Mouse (Mus musculus): ENCODE results near the gene Poglut1.
A peak's percentile ranks its signal among the peaks of the same experiment; 100 is the strongest.
"Not testable (repeated sequence)": the region's sequence is repeated elsewhere in the genome, so short reads cannot be mapped to it uniquely, and the experiment has no call there.

The Poglut1 gene

DNA sequence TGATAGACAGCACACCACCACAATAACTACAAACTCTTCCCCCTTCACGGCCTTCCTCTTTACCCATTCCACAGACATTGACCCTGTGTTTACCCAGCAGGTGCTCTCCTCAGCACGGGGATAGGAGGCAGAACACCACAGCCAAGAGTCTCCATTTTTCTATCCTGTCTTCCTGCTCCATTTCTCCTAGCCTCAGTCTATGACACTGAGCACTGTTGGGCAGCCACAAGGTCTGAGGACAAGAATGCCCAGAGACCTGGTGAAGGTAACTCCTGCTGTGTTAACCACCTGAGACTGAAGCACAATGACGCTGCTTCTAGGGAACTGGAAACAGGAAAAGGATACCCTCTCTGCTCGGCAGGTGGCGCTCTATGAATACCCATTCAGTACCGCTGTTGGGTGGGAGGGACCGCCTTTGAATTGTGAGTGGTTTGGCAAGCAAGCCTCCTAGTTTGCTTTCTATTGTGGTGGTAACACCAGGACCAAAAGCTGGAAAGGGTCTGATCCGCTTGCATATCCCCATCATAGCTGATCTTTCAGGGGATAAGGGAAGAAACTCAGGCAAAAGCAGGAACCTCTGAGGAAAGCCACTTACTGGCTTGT is 13.4 kb downstream of the Poglut1 start:
- DNase-seq (ENCODE audit: low spot score): no peak

DNA sequence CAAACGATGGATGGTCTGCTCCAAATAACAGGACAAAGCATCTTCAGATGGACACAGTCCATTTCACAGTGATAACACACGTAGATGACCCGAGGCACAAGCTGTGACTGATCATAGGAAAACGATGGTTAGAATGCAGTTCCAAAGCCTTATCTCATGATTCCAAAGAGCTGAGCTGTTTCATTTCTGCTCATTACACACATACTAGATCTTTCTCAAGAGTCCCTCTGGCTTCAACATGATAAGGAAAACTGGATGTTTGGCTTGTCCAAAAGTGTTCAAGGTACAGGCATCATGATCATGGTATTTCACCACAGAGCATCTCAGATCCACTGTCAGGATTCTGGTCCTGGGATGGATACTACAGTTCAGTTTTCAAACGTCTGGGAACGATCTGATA is 23.8 kb downstream of the Poglut1 start:
- no peak for DNase-seq (ENCODE audit: low spot score)

DNA sequence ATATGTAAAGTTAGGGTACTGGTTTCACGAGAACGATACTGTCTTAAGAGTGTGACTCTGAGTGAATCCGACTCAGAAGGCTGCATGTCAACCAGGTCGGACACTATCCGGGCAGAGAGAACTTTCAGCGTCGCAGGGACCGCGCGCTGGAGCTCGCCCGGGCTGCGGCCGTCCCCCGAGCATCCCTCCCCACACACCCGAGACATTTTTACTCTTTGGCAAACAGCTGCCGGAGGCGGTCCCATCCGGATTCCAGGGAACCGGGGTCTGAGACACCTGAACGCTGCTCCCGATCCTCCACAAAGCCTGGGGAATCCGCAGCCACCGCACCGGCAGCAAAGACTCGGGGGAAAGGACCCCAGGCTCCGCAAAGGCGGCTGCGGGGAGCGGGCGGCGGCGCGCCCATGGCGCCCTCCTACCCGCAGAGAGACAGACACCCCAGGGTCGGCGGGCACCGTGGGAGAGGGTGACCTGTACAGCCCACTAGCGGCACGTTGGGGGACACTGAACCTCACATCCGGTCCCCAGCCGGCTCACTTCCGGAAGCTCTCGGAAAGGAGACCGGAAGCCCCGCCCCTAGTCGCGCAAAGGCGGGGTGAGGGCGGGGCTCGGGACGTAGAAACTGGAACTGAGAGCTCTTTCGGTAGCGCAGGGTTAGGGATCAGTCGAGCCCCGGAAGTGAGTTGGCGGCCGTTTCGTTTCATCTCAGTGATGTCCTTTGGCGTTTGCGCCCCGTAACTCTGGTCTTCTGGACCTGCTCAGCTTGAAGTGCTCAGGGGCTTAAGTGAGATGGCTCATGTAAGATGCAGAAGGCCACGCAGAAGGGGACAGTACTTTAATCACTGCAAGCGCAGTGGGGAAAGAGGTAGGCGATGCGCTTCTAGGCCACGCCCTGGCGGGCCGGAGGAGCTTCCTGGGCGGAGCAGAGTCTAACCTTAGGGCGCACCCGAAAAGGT is 27.7 kb downstream of the Poglut1 start, which contains the start of gene Timmdc1:
Gene Timmdc1 (minus strand): TSS at position 535 of the 956 bp plus-strand sequence.
- peak; percentile 77 for DNase-seq (ENCODE audit: low spot score)

GRCm38 (mm10) chr16:38521211-38521987 is 28.7 kb downstream of the Poglut1 start:
- DNase-seq (ENCODE audit: low spot score): no peak

DNA sequence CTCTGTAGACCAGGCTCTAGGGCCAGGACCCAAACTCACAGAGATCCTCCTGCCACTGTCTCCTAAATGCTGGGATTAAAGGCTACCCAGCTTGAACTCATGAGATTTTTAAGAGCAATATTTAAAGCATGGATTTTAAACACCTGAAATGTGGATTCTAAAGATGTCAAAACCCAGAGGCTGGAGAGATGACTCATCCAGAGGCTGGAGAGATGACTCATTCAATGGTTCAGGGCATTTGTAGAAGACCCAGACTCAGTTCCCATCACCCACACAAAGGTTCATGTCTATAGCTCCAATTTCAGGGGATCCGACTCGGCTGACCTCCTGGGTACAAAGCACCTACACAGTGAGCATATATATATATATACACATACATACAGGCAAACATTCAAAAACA is 30.9 kb downstream of the Poglut1 start:
- no peak for DNase-seq (ENCODE audit: low spot score)

- no peak for DNase-seq (ENCODE audit: low spot score)
Measured at GRCm38 (mm10) chr16:38510846-38511245, 39.2 kb downstream of the Poglut1 start.

DNA sequence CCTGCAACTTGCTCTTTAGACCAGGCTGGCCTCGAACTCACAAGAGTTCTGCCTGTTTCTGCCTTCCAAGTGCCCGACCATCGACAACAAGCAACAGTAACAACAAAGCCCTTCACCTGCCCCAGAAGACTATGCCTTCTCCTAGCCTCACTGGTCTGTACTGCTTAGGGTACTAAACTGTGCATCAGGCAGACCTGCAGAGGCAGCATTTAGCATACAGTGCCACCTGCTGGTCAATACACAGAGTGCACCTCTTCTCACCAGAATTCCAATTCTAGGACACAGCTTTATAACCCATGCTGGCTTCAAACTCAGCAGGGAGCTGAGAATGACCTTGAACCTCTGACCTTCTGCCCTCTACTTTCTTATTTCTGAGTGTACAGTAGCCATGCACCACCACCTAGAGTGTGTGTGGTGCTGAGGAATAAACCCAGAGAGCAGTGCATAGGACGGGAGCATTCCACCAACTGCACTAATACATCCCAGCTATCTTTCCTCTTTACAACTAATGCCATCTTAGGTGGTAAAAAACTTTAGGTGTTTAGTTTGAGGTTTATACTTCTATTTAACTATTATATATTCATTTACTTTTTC is 43.9 kb downstream of the Poglut1 start:
- DNase-seq (ENCODE audit: low spot score): no peak

DNA sequence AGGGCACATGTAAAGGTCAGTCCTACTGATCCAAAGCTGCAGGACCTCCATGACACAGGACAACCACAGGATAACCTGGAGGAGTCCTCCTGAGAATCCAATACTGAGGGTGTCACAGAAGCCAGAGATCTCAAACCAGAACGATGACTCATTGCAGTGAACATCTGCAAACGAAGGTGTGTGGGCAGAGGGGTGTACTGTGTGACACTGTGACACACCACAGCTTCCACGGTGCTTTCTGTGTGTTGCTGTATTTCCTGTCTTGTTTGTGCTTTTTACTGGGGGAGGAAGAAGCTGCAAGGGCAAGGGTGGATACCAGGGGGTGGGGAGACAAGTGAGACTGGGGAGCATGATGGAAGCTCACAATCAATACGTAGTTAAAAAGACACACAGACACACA is 46.5 kb downstream of the Poglut1 start:
- DNase-seq (ENCODE audit: low spot score): no peak

DNA sequence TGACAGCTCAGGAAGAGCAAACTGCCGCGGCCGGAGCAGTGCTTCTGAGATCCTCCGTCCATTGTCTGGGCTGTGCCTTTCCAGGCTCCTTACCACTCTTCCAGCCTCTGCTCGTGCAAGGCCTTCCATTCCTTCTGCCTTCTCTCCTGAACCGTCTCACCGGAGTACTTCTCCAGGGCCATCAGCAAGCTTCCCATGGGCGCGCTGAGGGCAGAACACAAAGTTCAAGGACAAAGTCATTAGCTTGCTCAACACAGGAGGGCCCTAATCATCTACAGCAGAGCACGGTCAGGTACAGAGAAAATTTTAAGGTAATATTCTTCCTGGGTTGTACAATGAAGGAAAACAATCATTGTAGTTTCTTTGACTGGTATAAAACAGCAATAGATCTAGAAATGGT is 47.6 kb downstream of the Poglut1 start:
- no peak for DNase-seq (ENCODE audit: low spot score)

DNA sequence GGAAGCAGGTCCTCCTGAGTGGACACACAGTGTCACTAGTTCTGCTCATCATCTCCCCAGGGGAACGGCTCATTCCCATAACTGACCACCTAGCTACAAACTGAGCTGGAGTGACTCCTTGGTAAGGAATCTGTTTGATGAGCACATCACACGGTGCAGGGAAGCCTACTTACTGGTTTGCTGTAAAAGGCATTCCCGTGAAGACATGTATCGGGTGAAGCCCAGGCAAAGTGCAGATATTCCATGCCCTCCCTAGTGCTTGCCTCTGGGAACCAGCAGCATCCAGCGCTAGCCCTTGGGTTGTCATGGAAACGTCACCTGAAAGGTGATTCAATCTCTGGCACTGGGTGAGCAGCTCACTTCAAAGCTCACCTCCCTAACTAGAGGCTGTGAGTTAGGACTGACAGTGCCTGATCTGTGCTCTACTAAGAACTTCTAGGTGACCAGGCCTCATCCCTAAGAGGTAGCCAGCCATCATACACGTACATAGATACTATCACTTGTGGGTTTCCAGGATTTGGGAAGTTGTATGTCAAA is 53.4 kb downstream of the Poglut1 start:
- DNase-seq (ENCODE audit: low spot score): no peak

- DNase-seq (ENCODE audit: low spot score): no peak
Measured at GRCm38 (mm10) chr16:38493890-38494289, 56.2 kb downstream of the Poglut1 start.

- DNase-seq (ENCODE audit: low spot score): no peak
Measured at GRCm38 (mm10) chr16:38492551-38492950, 57.5 kb downstream of the Poglut1 start.

- DNase-seq (ENCODE audit: low spot score): no peak
Measured at GRCm38 (mm10) chr16:38483582-38484309, 66.3 kb downstream of the Poglut1 start.

GRCm38 (mm10) chr16:38482780-38483562 is 67.1 kb downstream of the Poglut1 start:
- DNase-seq (ENCODE audit: low spot score): no peak

GRCm38 (mm10) chr16:38481327-38481726 is 68.7 kb downstream of the Poglut1 start:
- no peak for DNase-seq (ENCODE audit: low spot score)

DNA sequence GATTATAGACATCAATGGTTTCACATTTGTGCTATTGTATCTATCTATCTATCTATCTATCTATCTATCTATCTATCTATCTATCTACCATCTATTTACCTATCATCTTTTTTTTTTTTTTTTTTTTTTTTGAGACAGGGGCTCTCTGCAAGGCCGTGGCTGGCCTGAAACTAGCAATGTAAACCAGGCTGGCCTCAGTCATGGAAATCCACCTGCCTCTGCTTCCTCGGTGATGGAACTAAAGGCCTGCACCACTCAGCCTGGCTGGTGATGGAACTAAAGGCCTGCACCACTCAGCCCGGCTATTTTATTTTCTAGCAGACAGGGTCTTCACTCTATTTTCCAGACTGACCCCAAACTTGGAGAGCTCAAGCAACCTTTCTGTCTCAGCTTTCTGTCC is 71.8 kb downstream of the Poglut1 start:
- DNase-seq (ENCODE audit: low spot score): no peak

DNA sequence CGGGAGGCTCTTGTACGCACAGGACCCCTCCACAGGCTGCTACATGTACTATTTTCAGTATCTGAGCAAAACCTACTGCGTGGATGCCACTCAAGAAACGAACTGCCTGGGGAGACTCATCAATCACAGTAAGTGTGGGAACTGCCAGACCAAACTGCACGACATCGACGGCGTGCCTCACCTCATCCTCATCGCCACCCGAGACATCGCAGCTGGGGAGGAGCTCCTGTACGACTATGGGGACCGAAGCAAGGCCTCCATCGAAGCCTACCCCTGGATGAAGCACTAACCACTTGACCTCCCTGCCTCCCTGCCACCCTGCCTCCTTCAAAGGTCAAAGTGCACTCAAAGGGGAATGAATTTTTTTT is 72.8 kb downstream of the Poglut1 start:
- DNase-seq (ENCODE audit: low spot score): not testable (repeated sequence)

- DNase-seq (ENCODE audit: low spot score): no peak
Measured at GRCm38 (mm10) chr16:38476312-38477240, 73.5 kb downstream of the Poglut1 start.

DNA sequence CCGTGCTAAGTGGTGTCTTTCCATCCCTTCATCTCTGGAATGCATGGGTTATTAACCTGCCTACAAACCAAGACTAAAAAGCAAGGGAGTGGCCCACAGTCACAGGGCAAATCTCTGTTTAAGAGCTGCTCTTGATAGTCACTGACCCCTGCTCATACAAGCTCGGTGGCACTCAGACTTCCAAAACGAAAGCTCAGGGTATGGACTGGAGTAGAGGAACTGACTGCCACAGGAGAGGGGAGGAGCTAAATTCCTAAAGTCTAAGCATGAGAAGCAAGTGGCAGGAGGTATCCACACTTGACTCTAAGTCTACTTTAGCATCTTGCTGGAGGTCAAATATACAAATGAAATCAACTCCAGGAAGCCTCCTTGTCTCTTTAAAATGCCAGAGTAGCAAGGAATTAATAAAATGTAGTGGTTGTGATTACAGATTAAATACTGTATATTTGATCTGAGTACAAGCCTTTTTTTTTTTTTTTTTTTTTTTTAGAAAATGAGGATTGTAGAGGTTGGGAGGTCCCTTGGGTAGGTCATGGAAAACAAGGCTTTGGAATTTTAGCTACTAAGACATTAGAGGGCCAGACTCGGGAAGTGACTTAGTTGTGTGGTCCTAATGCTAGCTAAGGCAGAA is 74.3 kb downstream of the Poglut1 start:
- no peak for DNase-seq (ENCODE audit: low spot score)
